Comparison of ENCODE assay signal across 8 mouse cellular contexts in the genomic region with DNA sequence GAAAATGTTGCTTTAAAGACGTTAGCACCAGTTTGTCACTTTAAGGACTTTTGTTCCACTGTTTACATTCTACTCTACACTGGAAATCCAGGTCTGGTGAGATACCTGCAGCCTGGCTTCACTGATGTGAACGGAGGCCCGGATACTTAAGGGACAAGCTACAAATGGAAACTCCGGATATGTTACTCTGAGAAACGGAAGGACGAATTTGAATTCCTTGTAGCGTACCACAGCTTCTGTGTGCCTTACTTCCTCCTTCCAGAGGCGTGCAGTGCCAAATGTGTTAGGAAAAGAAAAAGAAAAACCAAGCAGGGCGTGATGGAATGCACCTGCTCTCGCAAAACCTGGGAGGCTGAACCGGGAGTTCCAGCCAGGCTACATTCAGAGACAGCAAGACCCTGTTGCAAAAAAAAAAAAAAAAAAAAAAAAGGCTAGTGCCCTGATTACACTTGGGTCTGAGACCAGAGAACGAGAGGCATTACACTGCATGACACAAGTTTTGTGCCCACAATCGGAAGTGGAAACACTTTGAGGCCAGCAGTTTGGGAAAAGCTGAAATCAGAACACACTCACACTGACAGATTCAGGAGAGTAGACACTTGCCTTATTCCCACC. TPM values are rescaled to one million over a fixed set of nuclear protein-coding genes. Genes with fewer than 3 reads are reported as not detected.
DNase-seq lines count a peak whose midpoint lies in the region; ATAC-seq and TF ChIP-seq lines count a peak whose summit lies in the region.

No protein-coding gene starts in this region.

- 0 out of 2 replicates have a peak, but pooled peaks cover 1% of the 10 kb centered on the region for H3K27me3 ChIP-seq in liver, adult 2 months (ENCODE audit: control insufficient read depth, insufficient read depth, low read length)
- no peaks in the 10 kb centered on the region for H3K27me3 ChIP-seq in kidney, embryonic 14.5 days (ENCODE audit: control insufficient read depth, insufficient read depth, low read length)
- no peaks in the 10 kb centered on the region for H3K27me3 ChIP-seq in stomach, postnatal 0 days (ENCODE audit: control insufficient read depth, insufficient read depth, low read length)

- TF ChIP-seq CTCF in liver, adult 2 months (IDR thresholded peaks at IDR 0.05; ENCODE audit: low read depth, low read length), result no peak
- TF ChIP-seq CTCF in stomach, postnatal 0 days (IDR thresholded peaks at IDR 0.05; ENCODE audit: low read depth), result no peak

- H3K4me3 ChIP-seq in liver, adult 2 months (ENCODE audit: insufficient read depth, low read depth, low read length), result peak overlapping the region; percentile 35
- peak overlapping the region; percentile 63 for H3K4me3 ChIP-seq in kidney, embryonic 14.5 days (ENCODE audit: low read length)
- H3K4me3 ChIP-seq in stomach, postnatal 0 days (ENCODE audit: low read depth, low read length), result peak overlapping the region; percentile 65

- 22% methylated on average over 13 of the region's 13 CpGs for WGBS in liver, adult 2 months
- 9% methylated on average over 13 of the region's 13 CpGs for WGBS in kidney, embryonic 14.5 days
- WGBS in stomach, postnatal 0 days, result 4% methylated on average over 13 of the region's 13 CpGs

- TF ChIP-seq EP300 in stomach, postnatal 0 days (optimal IDR thresholded peaks at IDR 0.05), result no peak

- ATAC-seq in kidney, embryonic 14.5 days (ENCODE audit: low FRiP score, low TSS enrichment), result peak; percentile 36
- ATAC-seq in stomach, postnatal 0 days (ENCODE audit: low FRiP score, low TSS enrichment), result peak; percentile 56

- no peaks in the 10 kb centered on the region for H3K79me2 ChIP-seq in liver, adult 2 months (ENCODE audit: control insufficient read depth, insufficient read depth, low read length)

- DNase-seq in liver, adult 2 months (ENCODE audit: extremely low read depth, low read depth, low spot score), result peak; percentile 41
- no peak for DNase-seq in liver
- peak; percentile 21 for DNase-seq in ZHBTc4 (ENCODE audit: low read depth, low spot score)
- peak; percentile 10 for DNase-seq in forelimb bud, embryonic 11.5 days (ENCODE audit: low read depth, low spot score)
- DNase-seq in lung, postnatal 14 days, result peak; percentile 37
- no peak for DNase-seq in stomach, postnatal 0 days (ENCODE audit: low spot score)
- no peak for DNase-seq in layer of hippocampus, adult 11-12 months (ENCODE audit: low spot score)

- 0 out of 2 replicates have a peak overlapping the region, but pooled peaks have one; percentile 3 for H3K9ac ChIP-seq in liver, adult 2 months (ENCODE audit: low read depth, low read length)
- H3K9ac ChIP-seq in kidney, embryonic 14.5 days (ENCODE audit: low read depth, low read length), result peak overlapping the region; percentile 74; the same call in 1 of the 2 replicates
- H3K9ac ChIP-seq in stomach, postnatal 0 days (ENCODE audit: low read length), result peak overlapping the region; percentile 41

- 0 out of 2 replicates have a peak overlapping the region, but pooled peaks have one; percentile 5 for H3K27ac ChIP-seq in liver, adult 2 months (replicated peaks; ENCODE audit: insufficient read depth, low read depth, low read length)
- peak overlapping the region; percentile 34; the same call in 1 of the 2 replicates for H3K27ac ChIP-seq in kidney, embryonic 14.5 days (ENCODE audit: low read depth, low read length)
- peak overlapping the region; percentile 79 for H3K27ac ChIP-seq in stomach, postnatal 0 days (replicated peaks)

- H3K36me3 ChIP-seq in liver, adult 2 months (ENCODE audit: control insufficient read depth, insufficient read depth, low read length), result no peaks in the 10 kb centered on the region
- H3K36me3 ChIP-seq in kidney, embryonic 14.5 days (ENCODE audit: control insufficient read depth, insufficient read depth, low read length), result no peaks in the 10 kb centered on the region
- no peaks in the 10 kb centered on the region for H3K36me3 ChIP-seq in stomach, postnatal 0 days (ENCODE audit: control insufficient read depth, insufficient read depth, low read length)

- peaks cover 2% of the 10 kb centered on the region; the same call in 1 of the 2 replicates for H3K4me1 ChIP-seq in liver, adult 2 months (ENCODE audit: control insufficient read depth, insufficient read depth, low read length)
- H3K4me1 ChIP-seq in kidney, embryonic 14.5 days (ENCODE audit: control insufficient read depth, insufficient read depth, low read length), result no peaks in the 10 kb centered on the region
- no peaks in the 10 kb centered on the region for H3K4me1 ChIP-seq in stomach, postnatal 0 days (replicated peaks; ENCODE audit: control insufficient read depth, insufficient read depth)

- peak overlapping the region; percentile 89 for H3K4me2 ChIP-seq in kidney, embryonic 14.5 days (replicated peaks; ENCODE audit: low read depth, low read length)
- peak overlapping the region; percentile 91 for H3K4me2 ChIP-seq in stomach, postnatal 0 days (replicated peaks; ENCODE audit: low read depth)

- no peak for TF ChIP-seq POLR2A in liver, adult 2 months (IDR thresholded peaks at IDR 0.05; ENCODE audit: extremely low read depth, insufficient read depth, low read length)

- H3K9me3 ChIP-seq in kidney, embryonic 14.5 days (ENCODE audit: control insufficient read depth, low read length), result no peaks in the 10 kb centered on the region
- no peaks in the 10 kb centered on the region for H3K9me3 ChIP-seq in stomach, postnatal 0 days (ENCODE audit: control insufficient read depth, low read length)

RNA-seq across cellular contexts. Expression of a gene that starts 0.6 kb away (rescaled TPM):
- total RNA-seq in liver, adult 2 months (2014; rRNA removed), result 33.0 and 46.4 TPM in 2 replicates
- polyA plus RNA-seq in liver, adult 2 months (2012; rRNA removed), result 27.0 and 34.9 TPM in 2 replicates
- polyA plus RNA-seq in kidney, embryonic 14.5 days (2014; fragmentation: Nextera tagmentation; extraction: Ambion mirVana), result 14.3 and 17.6 TPM in 2 replicates
- 49.8 and 51.3 TPM in 2 replicates for polyA plus RNA-seq in stomach, postnatal 0 days (2015; fragmentation: Nextera tagmentation; extraction: Ambion mirVana)

RNA-seq across cellular contexts. Expression of a gene that starts 24.9 kb away (rescaled TPM):
- 4.8 and 6.0 TPM in 2 replicates for total RNA-seq in liver, adult 2 months (2014; rRNA removed)
- polyA plus RNA-seq in liver, adult 2 months (2012; rRNA removed), result 2.1 and 2.5 TPM in 2 replicates
- 16.2 and 22.5 TPM in 2 replicates for polyA plus RNA-seq in kidney, embryonic 14.5 days (2014; fragmentation: Nextera tagmentation; extraction: Ambion mirVana)
- polyA plus RNA-seq in stomach, postnatal 0 days (2015; fragmentation: Nextera tagmentation; extraction: Ambion mirVana), result 4.9 and 5.5 TPM in 2 replicates

Comparison
In these comparisons a context has a peak if more than half of its experiments do, and no peak if none do; other contexts are left out.
1. DNase-seq: peak in liver, adult 2 months (single experiment), ZHBTc4 (single experiment), forelimb bud, embryonic 11.5 days (single experiment) and lung, postnatal 14 days (single experiment); none in liver (single experiment), stomach, postnatal 0 days (single experiment) and layer of hippocampus, adult 11-12 months (single experiment).
2. H3K27ac ChIP-seq: peak in every context shown above with its lines; median percentile 79 in stomach, postnatal 0 days; 34 in kidney, embryonic 14.5 days; 5 in liver, adult 2 months.
3. H3K9ac ChIP-seq: peak in every context shown above with its lines; median percentile 74 in kidney, embryonic 14.5 days; 41 in stomach, postnatal 0 days; 3 in liver, adult 2 months.
4. Peak in every context shown above with its lines, with median percentiles within 50 percentile points of each other: H3K4me3 ChIP-seq.